Mouse (Mus musculus) adipocyte (in vitro differentiated cells): ENCODE measurements around the gene Sec11a.
A peak's percentile ranks its signal among the peaks of the same experiment; 100 is the strongest.
"Not testable (repeated sequence)": the region's sequence is repeated elsewhere in the genome, so short reads cannot be mapped to it uniquely, and the experiment has no call there.

Experiments used
- DNase-seq: peaks from one replicate; pipeline ENCODE4 v3.0.0-alpha.2; 2016; ENCODE audit warnings: low spot score

Gene Sec11a

DNA sequence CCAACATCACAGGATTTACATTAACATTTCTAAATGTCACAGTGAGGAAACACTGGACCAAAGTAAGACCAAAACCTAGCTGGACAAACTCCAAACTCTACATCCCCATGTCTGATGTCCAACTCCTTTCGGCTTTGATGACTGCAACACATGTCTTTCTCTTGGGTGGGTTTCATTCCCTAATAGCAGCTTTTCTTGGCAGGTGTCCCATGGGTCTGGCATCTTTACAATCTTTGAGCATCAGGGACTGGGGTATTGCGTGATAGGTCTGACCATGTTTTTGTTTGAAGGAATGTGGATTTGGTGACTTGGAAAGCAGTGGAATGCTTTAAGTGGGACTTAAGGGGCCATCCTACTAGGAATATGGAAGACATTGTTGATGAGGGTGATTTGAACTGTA is 9.3 kb upstream of the Sec11a start:
- no peak for DNase-seq

DNA sequence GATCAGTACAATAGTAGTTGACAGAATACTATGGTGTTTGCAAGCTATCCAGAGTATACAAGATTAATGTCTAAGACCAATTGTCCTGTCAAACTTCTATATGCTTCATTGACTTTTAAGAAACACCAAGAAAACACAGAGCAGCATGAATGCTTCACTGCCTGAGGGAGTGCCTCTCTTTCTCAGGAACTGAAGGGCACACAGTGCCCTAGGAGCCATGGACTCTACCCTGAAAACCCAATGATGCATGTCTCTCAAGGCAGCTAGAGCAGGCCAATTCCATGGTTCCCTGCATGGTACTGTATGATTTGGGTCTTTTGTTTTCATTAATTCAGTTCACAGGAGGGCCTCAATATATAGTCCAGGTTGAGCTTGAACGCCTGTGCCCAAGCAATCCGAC is 6.7 kb upstream of the Sec11a start:
- DNase-seq, result no peak

DNA sequence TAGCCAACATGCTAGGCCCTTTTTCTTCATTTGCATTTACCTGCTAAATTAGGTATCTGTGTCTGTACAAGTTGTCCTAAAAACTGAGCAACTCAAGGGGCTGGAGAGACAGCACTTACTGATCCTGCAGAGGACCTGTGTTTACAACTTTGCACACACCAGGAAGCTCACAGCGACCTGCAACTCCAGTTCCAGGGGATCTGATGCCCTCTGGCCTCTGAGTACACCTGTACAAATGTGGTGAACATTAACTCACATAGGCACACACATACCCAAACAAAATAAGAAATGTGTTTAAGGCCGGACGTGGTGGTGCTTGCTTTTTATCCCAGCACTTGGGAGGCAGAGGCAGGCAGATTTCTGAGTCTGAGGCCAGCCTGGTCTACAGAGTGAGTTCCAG is 4.6 kb upstream of the Sec11a start:
- no peak for DNase-seq

DNA sequence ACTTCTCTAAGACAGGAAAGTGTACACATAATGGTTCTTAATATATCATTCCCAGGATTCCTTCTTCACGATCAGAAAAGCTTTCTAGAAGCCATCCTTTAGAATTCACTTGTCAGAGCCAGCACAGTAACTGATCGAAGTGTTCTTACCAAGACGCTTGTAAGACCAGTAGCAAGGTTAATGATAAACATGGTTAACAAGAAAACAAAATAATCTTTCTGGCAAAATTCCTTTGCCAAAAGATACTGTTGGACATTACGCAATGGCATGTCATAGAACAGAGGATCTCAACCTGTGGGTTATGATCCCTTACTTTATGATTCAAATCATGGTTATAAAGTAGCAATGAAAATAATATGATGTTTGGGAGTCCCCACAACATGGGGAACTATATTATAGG is 3.9 kb upstream of the Sec11a start:
- DNase-seq, result no peak

DNA sequence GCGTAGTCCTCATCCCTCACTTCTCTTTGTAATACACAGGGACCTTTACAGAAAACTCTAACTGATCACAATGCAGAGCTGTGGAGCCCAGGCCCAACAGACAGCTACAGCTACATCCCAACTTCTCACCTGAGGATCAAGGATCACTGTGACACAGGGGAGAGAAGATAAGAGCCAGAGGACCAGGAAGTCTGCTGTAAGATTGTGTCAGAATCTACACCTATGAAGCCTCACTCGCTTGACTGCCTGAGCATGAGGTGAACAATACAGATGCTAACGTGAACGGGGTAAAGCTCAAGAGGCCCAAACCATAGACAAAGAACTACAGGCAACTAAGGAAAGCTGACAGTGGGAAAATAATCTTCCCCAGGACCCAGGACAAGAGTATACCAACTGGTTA is 7.8 kb downstream of the Sec11a start:
- no peak for DNase-seq

DNA sequence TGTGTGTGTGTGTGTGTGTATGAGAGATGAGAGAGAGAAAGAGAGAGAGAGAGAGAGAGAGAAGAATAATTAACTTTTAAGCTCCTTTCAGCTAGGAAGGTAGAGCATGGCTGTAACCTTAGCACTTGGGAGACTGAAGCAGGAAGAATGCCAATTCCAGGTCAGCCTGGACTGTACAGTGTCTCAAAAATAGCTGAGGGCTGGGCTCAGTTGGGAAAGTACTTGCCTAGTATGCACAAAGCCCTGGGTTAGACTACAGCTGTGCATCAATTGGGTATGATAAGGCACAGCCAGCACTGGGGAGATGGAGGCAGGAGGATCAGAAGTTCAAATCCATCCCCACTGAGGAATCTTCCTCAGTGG is 10.3 kb downstream of the Sec11a start:
- DNase-seq, result not testable (repeated sequence)

DNA sequence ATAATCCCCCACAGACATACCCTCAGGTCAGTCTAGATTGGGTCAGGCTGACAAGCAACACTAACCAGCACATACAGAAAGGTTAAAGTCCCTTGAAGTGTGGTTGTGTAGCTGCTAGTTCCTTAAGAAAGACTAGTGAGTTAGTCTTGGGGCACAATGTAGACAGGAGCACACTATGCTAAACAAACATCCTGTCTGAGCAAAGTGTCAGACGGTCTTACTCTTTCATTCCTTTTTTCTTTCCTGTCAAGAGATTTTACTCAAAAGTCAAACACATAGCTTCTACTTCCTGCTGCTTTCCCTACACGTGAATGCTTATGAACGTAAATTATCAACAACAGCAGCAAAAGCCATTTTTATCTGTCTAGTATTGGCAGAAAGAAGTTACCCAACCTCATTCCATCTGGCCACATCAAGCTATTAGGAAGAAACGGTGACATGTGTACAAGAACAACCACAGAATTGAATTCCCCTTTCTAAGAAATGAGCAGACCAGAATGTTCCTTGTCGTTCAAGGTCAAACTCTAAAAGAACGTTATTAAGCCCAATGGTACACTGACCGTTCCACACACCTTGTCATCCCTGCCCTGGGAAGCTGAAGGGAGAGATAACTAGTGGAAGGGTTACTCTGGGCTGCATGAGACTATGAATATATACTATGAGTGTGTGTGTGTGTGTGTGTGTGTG is 10.8 kb downstream of the Sec11a start:
- not testable (repeated sequence) for DNase-seq

DNA sequence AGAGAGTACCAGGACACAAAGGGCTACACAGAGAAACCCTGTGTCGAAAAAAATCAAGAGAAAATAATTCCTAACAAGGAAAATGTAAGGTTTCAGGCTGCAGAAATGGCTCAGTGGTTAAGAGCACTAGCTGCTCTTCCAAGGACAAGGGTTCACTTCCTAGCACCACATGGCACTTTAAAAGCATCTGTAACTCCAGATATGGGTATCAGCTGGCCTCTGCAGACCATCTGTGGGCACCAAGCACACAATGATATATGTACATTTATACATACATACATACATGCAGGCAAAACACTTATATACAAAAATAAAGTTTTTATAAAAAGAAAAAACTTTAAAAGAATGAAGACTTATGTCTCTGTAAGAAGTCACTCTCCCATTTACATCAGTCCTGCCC is 11.7 kb downstream of the Sec11a start:
- DNase-seq, result no peak

DNA sequence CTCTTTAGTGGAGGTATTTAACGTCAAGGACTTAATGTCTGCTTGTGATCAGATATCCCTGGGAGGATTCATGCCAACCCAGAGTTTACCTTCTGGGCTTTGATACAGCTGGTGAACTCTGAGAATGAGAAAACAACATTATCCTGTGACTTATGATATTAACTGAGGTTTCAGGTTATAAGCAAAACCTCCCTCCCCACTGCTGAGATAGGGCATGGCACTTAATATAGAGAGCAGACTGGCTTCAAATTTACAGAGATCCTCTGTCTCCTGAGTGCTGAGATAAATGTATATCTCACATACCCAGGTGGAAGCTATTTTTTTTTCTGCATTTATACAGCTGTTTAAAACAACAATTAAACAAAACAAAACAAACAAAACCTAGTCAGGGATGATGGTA is 14.8 kb downstream of the Sec11a start:
- DNase-seq, result no peak

DNA sequence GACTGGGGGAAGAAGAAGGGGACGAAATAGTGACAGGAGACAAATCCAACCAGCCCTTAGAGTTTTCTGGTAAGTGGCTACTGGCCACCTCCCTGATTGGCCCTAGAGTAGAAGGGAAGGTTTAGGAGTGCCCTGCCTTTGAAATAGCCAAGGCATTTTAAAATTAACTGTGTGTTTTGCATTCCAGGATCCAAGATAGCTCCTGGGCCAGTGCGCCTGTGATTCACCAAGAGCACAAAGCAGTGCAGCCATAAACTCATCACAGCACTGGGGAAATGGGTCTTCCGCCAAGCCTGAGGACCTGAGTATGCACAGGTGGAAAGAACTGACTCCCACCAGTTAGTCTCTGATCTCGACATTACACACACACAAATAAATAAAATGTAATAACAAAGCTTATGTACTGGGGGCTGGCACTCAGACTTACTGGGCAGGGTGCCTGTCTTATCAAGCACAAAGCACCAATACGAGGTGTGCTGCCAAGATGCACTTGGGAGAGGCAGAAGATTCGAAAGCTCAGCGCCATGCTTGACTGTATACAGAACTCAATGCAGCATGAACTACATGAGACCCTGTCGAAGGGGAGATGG is 15.9 kb downstream of the Sec11a start:
- no peak for DNase-seq

DNA sequence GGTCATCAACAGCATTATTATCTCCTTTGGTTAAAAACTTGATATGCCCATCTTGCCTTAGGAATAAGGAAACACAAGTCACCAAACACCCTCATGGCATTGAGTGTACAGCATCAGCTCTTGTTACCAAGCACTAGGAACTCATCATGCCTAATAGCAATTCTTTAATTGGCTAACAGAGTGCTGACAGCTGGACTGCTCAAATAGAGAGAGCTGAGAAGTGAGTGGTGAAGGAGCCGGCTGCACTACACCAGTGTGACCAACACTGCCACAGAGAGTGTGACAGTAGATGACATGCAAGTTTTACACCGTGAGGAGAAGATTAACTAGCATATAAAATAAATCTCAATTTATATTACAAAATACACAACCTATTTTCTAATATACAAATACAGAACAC is 24.4 kb downstream of the Sec11a start:
- DNase-seq, result no peak

DNA sequence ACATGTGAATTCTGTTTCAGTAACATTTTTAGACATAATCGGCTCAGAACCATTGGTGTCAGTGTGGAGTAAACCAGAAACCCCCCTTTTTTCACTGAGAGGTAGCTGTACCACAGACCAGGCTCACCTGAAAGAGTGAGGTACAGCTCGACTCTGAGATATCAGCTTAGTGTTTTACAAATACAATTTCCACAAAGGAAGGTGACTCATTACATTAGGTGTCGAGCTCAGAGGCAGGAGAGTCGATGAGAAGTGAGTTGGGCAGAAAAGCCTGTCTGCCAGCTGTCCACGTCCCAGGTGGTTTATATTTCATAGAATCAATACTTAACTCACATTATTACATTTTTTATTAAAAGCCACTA is 28.0 kb downstream of the Sec11a start:
- no peak for DNase-seq

DNA sequence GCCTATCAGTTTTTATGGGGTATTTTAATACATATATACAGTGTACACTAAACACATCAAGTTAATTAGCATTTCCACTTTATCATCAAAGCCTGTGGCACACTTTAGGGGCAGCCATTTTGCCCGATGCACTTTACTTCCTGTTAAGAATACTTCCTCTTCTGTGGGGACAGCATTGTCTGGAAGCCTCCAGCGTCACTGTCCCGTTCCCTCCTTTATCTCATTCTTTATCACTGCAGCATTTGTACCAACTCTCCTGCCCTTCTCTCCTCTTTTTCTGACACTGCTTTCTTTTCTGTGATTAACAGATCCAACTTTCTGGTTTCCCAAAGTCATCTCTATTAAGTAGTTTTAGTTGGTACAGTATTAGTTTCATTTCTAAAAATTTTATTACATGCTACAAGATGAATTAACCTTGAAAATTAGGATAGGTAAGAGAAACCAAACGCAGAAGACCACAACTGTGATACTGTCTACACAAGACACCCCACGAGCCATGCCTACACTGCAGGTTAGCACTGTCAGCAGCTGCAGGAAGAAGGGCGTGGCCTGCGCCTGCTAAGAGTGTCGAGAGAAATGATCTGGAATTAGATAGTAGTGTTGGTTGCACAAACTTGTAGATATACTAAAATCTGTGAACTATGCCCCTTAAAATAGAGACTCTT is 28.5 kb downstream of the Sec11a start:
- no peak for DNase-seq

DNA sequence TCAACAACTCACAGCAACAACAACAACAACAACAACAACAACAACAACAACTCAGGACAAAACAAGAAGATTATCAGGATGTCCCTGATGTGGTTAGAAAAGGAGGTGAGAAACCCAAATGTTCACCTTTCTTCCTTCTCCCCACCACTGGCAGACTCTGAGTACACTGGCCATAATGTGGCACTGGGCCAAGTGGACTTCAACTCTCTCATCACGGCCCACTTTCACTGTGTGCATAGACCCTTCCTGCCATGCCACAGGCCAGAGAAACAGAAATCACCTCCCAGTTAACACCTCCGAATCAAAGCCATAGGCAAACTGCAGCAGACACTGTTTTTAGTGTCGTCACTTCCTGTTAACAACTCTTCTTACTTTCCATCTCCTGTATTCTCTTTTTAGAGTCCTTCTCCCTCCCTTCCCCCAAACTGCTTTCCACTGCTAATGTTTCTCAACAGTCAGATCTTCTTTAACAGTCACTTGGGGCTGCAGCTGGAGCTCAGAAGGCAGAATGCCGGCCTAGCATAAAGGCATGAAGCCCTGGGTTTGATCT is 29.6 kb downstream of the Sec11a start:
- DNase-seq, result no peak

DNA sequence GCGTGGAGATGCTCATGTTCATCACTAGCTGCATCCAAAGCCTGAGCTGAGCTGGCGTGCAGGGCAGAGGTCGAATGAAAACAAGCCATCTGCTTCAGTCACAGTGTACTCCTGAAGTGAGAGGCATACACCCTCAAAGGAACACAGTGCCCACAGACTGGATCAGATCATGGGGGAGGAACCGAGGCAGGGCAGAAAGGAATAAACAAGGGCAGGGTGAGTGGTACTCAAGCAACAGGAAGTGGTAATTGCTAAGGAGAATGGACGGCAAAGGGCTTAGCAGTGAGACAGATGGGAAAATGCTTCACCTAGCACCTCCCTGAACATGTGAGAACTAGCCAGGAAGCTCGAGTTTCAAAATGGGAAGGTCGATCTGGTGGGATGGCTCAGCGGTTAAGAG is 35.1 kb downstream of the Sec11a start:
- no peak for DNase-seq

DNA sequence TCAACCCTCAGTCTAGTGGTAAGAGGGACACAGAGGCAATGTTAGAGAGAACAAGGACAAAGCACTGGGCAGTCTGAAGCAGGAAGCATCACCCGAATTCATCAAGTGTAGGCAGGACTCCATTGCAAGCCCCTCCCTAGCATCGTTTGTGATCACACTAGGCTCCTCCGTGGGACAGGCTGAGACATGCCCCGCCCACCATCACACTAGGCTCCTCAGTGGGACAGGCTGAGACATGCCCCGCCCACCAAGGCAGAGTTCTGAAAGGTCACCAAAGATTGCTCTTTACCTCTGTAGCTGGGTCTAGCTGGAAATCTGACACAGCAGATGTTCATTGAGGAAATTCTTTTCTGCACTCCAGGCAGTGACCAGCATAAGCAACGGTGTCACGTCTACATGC is 36.5 kb downstream of the Sec11a start:
- DNase-seq, result no peak

DNA sequence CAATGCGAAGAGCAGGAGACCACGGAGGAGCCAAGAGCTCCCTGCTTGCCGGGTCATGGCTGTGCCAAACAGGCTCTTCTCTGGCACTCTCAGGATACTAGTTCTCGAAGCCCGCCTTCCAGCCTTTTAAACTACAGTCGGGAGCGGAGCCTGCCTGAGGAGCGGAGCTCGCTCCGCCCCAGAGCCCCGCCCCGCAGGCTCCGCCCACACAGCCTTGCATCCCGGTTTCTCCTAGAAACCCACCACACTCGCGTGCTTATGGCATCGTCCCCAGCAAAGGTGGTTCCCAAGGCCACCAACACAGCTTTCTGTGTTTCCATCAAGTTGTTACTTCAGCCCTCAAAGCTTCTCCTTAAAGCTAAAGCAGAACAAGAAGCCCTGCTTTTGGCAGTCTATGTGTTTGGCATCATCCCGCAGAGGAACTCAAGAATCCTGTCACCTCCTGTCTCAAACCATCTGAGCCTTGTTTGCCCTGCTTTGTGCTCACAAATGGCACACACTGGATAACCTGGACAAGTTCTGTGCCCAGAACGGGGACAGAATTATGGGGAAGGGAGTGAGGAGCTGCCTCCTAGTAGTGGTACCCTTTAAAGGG is 42.6 kb downstream of the Sec11a start, which contains the start of gene Nmb:
Gene Nmb (minus strand): TSS at position 156 of the 595 bp plus-strand sequence.
- DNase-seq, result no peak

DNA sequence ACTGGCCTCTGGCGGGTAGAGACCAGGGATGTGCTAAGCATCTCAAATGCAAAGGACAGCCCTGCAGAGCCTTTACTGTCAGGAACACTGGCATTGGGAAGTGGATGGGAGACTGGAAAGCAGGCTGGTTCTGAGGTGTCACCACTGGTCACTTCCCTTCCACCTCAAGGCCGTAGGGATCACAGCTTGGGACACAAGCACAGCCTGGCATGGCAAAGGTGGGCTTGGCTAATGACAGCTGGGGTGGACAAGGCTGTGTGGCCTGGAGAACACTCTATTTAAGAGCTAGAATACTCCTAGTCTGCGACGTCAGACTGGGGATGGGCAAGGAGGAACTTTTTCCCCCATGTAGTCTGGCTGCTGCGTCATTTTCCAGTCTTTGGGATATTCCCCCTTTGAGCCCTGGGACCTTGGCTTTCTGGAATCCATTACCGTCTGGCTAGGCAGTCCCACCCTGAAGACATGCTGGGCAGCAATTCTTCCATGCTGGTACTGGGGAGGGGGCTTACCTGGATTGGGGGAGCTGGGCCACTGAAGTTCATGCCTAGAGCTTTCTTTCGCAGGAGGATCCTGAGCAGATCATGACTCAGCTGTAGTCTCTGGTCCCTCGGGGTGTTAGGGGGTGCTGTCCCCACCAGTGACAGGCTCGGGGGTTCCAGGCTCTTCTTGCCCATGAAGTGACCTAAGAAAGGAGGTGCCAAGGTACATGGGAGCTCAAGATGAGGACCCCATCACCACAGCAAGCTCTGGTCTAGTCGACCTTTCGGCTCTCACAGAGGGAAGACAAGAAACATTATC is 43.8 kb downstream of the Sec11a start:
- no peak for DNase-seq

DNA sequence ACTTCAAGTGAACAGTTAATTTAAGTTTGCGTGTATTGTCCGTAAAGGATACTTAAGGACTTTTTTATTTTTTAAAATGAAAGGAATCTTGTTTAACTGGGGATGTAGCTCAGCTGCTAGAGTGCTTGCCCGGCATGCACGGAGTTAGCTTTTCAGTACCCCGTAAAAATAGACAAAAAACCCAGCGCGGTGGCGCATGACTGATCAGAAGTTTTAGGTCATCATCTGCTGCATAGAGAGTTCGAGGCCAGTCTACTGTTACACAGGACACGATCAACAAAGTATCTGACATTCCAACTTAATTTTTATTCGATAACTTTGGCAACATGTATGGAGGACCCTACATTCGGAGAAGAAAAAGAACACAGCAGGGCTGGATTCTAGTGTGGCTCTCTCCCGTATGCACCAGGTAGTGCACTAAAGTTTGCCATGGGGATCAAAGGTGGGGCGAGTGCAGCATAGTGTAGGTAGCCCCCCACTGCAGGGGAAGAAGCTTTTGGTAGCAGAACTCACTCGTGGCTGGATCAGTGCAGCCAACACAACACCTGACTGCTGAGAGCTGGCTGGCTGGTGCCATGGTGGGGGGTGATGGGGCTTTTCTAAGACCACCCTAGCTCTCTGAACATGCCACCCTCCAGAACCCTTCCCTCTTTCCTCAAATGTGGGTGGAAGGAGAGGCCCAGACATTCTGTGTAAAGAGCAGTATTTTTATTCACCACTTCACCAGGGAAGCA is 45.9 kb downstream of the Sec11a start:
- no peak for DNase-seq

DNA sequence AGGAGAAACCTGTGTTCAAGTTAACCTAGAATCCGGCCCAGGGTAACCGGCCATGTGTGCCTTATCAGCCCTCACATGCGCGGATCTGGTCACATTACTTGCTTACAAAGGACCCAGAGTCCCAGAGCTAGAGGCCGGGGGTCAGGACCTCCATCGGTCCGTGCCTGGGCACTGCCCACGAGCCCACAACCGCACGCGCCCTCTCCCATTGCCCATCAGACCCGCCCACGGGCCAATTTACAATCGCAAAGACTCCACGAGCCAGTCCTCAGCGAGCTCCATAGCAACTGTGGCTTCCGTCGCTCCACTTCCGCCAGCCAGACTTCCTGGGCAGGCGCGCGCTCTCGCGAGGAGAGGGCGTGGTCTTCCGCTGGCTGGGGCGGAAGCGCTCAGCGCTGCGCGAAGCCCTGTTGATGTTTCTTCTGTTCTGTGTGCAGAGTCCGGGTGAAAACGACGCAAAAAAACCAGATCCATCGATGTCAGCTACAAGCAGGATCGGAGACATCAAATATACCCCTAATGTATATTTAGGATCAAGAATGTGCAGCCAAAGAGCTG is 46.6 kb downstream of the Sec11a start, which contains the start of gene Wdr73:
Gene Wdr73 (minus strand): TSS at position 326 of the 558 bp plus-strand sequence.
- DNase-seq, result peak; percentile 85

DNA sequence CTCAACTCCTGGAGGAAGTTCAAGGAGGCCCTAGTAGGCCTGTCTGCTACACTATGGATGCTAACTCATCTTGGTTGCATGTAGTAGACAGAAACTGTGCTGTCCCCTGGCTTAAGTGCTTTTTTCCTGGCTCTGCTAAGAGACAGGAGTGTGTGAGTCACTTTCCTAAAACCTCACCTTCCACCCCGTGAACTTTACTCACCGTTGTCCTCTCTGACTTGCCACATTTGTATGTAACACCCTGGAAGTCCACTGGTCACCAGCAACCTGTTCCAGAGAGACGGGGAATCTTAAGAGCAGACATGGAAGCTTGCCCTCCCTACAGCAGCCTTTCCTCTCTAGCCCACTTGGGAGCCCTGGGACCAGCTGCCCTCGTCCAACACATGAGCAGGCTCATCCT is 49.9 kb downstream of the Sec11a start:
- DNase-seq, result peak; percentile 9
